In genomic region chr3:104780561-104781420, GRCm38 (mm10) we compare ENCODE assay signal across 8 mouse cellular contexts. TPM values are rescaled to one million over a fixed set of nuclear protein-coding genes. Genes with fewer than 3 reads are reported as not detected.
A peak's percentile ranks its signal among the peaks of the same experiment; 100 is the strongest.
DNase-seq lines count a peak whose midpoint lies in the region; ATAC-seq lines count a peak whose summit lies in the region.

Gene Ppm1j, plus strand, starts transcription at chr3:104781056.

- peaks cover 15% of the 10 kb centered on the region for H3K4me1 ChIP-seq in erythroblast, embryonic 14.5 days (ENCODE audit: control insufficient read depth)
- peaks cover 15% of the 10 kb centered on the region for H3K4me1 ChIP-seq in hindbrain, embryonic 16.5 days (ENCODE audit: control insufficient read depth, insufficient read depth, low read depth, low read length)
- peaks cover 25% of the 10 kb centered on the region for H3K4me1 ChIP-seq in liver, embryonic 12.5 days

- peaks cover 98% of the 10 kb centered on the region for H3K27me3 ChIP-seq in erythroblast, embryonic 14.5 days (ENCODE audit: control insufficient read depth)
- peaks cover 57% of the 10 kb centered on the region for H3K27me3 ChIP-seq in hindbrain, embryonic 16.5 days (replicated peaks; ENCODE audit: control insufficient read depth, insufficient read depth, low read length)
- H3K27me3 ChIP-seq in liver, embryonic 12.5 days (replicated peaks): peaks cover 100% of the 10 kb centered on the region

- DNase-seq in adrenal gland, postnatal 36 days: peak; percentile 75 to 86
- peak; percentile 81 to 85 for DNase-seq in gastrocnemius, adult 8-10 months (ENCODE audit: low spot score in 2 of 2)
- DNase-seq in thymus, postnatal 10 days (ENCODE audit: low spot score in 2 of 2): peak; percentile 35 to 51

- peak within 1 kb of the TSS; percentile 47 for H3K9ac ChIP-seq in hindbrain, embryonic 16.5 days (ENCODE audit: low read depth, low read length)
- peak within 1 kb of the TSS; percentile 0; the same call in 1 of the 2 replicates for H3K9ac ChIP-seq in liver, embryonic 12.5 days

- H3K4me2 ChIP-seq in hindbrain, embryonic 16.5 days (ENCODE audit: low read length): peak within 1 kb of the TSS; percentile 90
- peak within 1 kb of the TSS; percentile 80 for H3K4me2 ChIP-seq in liver, embryonic 12.5 days

- H3K27ac ChIP-seq in hindbrain, embryonic 16.5 days (ENCODE audit: low read depth, low read length): no peak within 1 kb of the TSS
- no peak within 1 kb of the TSS for H3K27ac ChIP-seq in liver, embryonic 12.5 days

- peak within 1 kb of the TSS; percentile 34 for H3K4me3 ChIP-seq in erythroblast, embryonic 14.5 days (replicated peaks)
- H3K4me3 ChIP-seq in hindbrain, embryonic 16.5 days (ENCODE audit: low read length): peak within 1 kb of the TSS; percentile 44
- peak within 1 kb of the TSS; percentile 56 for H3K4me3 ChIP-seq in liver, embryonic 12.5 days

- no peak for ATAC-seq in erythroblast, adult 5-6 weeks (replicated peaks; ENCODE audit: low FRiP score, poor library complexity, severe bottlenecking)
- ATAC-seq in hindbrain, embryonic 16.5 days: peak; percentile 35; the same call in 1 of the 2 replicates
- ATAC-seq in liver, embryonic 12.5 days: peak; percentile 65
- ATAC-seq in monocyte, adult 5-6 weeks (replicated peaks; ENCODE audit: insufficient number of reproducible peaks, low FRiP score, low TSS enrichment, poor library complexity, severe bottlenecking): peak; percentile 37; the same call in 1 of the 2 replicates

- no peaks in the 10 kb centered on the region; the same call in 1 of the 2 replicates for H3K9me3 ChIP-seq in erythroblast, embryonic 14.5 days (ENCODE audit: control insufficient read depth, low read length)
- no peaks in the 10 kb centered on the region for H3K9me3 ChIP-seq in hindbrain, embryonic 16.5 days (ENCODE audit: control insufficient read depth, low read length)
- no peaks in the 10 kb centered on the region for H3K9me3 ChIP-seq in liver, embryonic 12.5 days (replicated peaks)

- no peaks in the 10 kb centered on the region for H3K36me3 ChIP-seq in erythroblast, embryonic 14.5 days (ENCODE audit: control insufficient read depth)
- H3K36me3 ChIP-seq in hindbrain, embryonic 16.5 days (ENCODE audit: control insufficient read depth, insufficient read depth, low read length): no peaks in the 10 kb centered on the region
- H3K36me3 ChIP-seq in liver, embryonic 12.5 days: no peaks in the 10 kb centered on the region

- under 1% methylated on average over 50 of the region's 56 CpGs for WGBS in hindbrain, embryonic 16.5 days
- WGBS in liver, embryonic 12.5 days (ENCODE audit: insufficient replicate concordance): 2% methylated on average over 56 of the region's 56 CpGs

RNA-seq across cellular contexts. Expression of gene Ppm1j, which starts in this region (rescaled TPM):
- polyA plus RNA-seq in erythroblast, embryonic 14.5 days (2012): not detected in 2 replicates
- total RNA-seq in erythroblast, adult 5-6 weeks (2015; ENCODE audit: low replicate concordance): not detected in 2 replicates
- total RNA-seq in erythroblast, adult 5-6 weeks (2017; ENCODE audit: low replicate concordance): not detected in 2 replicates
- total RNA-seq in adrenal gland, postnatal 36 days (2021): 1 to 10 TPM; 4.6 to 6.6 TPM
- 10 to 100 TPM; 33.3 to 41.9 (median 35.3) TPM for total RNA-seq in gastrocnemius, adult 8-10 months (2022)
- 0.89 and 2.5 TPM in 2 replicates for polyA plus RNA-seq in hindbrain, embryonic 16.5 days (2015; fragmentation: Nextera tagmentation; extraction: Ambion mirVana)
- polyA plus RNA-seq in liver, embryonic 12.5 days (2016; fragmentation: Nextera tagmentation; extraction: Ambion mirVana): 0.79 and 1.3 TPM in 2 replicates
- 29.4 to 78.1 TPM (median 44.9 TPM) in 3 replicates for total RNA-seq in monocyte, adult 5-6 weeks (2017)

Comparison
In these comparisons a context has a peak if more than half of its experiments do, and no peak if none do; other contexts are left out.
1. RNA of gene Ppm1j (total RNA-seq): 33.3 to 41.9 TPM in gastrocnemius, adult 8-10 months, 29.4 to 78.1 TPM in monocyte, adult 5-6 weeks and 4.6 to 6.6 TPM in adrenal gland, postnatal 36 days; not detected in erythroblast, adult 5-6 weeks; every median in the first group is over 4 times any median in the second.
2. Peak in every context shown above with its lines, with median percentiles within 50 percentile points of each other: H3K4me3 ChIP-seq and DNase-seq.